Mouse (Mus musculus) CH12.LX (cell line): Measurements from ENCODE around the gene Cmss1.

Source experiments
- BHLHE40 ChIP-seq: IDR thresholded peaks from 2 replicates; pipeline ENCODE4 v1.6.1; 2011; ENCODE audit warnings: mild to moderate bottlenecking, low read depth, low read length, improper control_type of control experiment
- CTCF ChIP-seq, 2 experiments: IDR thresholded peaks in 1 of 2; conservative IDR thresholded peaks in 1 of 2; 2 replicates each; pipeline ENCODE4 v1.5.1; 2011 to 2012; ENCODE audit warnings: low read depth in 2 of 2, low read length in 2 of 2, improper control_type of control experiment in 1 of 2, inconsistent platforms in 1 of 2, mild to moderate bottlenecking in 1 of 2, moderate library complexity in 1 of 2
- MAFK ChIP-seq: IDR thresholded peaks from 2 replicates; pipeline ENCODE4 v1.6.1; 2011; ENCODE audit warnings: low read length, improper control_type of control experiment; ENCODE audit not compliant: insufficient replicate concordance
- MAX ChIP-seq: IDR thresholded peaks from 2 replicates; pipeline ENCODE4 v1.6.1; 2011; ENCODE audit warnings: low read length, improper control_type of control experiment
- MXI1 ChIP-seq: IDR thresholded peaks from 2 replicates; pipeline ENCODE4 v1.6.1; 2011; ENCODE audit warnings: mild to moderate bottlenecking, low read depth, low read length, improper control_type of control experiment
- POLR2A ChIP-seq: IDR thresholded peaks from 2 replicates; pipeline ENCODE4 v1.6.1; 2011; ENCODE audit warnings: low read depth, mild to moderate bottlenecking, improper control_type of control experiment, low read length
- USF2 ChIP-seq: conservative IDR thresholded peaks from 2 replicates; pipeline ENCODE4 v1.6.1; 2011; ENCODE audit warnings: low read depth, low read length, improper control_type of control experiment
- ZKSCAN1 ChIP-seq: IDR thresholded peaks from 2 replicates; pipeline ENCODE4 v1.6.1; 2012; ENCODE audit warnings: low read depth, inconsistent platforms, low read length, improper control_type of control experiment, borderline replicate concordance

- no peak for TF ChIP-seq MXI1
- no peak for TF ChIP-seq CTCF (conservative IDR thresholded peaks at IDR 0.05 in 1 of 2, IDR thresholded peaks at IDR 0.05 in 1 of 2; ENCODE audit: low read depth in 2 of 2, low read length in 2 of 2)
- TF ChIP-seq POLR2A, result no peak
- TF ChIP-seq BHLHE40, result no peak
- TF ChIP-seq ZKSCAN1, result no peak
- TF ChIP-seq USF2, result no peak
- no peak for TF ChIP-seq MAFK
- TF ChIP-seq MAX, result no peak
Measured at GRCm38 (mm10) chr16:57330111-57330510, 276.6 kb downstream of the Cmss1 start.
